In genomic region chr14:86781553-86782273, GRCm38 (mm10) we compare ENCODE assay signal across 9 mouse cellular contexts.
DNase-seq lines count a peak whose midpoint lies in the region; ATAC-seq and TF ChIP-seq lines count a peak whose summit lies in the region.
"Had no signal": no experiment of that assay in that cellular context is flagged by ENCODE, and none has a peak within 500 bp of the region (broad histone marks: within the 10 kb centered on the region; RNA-seq: fewer than 3 reads in every experiment).

No protein-coding gene starts in this region.

- 63% methylated on average over 6 of the region's 6 CpGs for WGBS in liver, embryonic 13.5 days (ENCODE audit: insufficient replicate concordance)
- 67% methylated on average over 6 of the region's 6 CpGs for WGBS in liver, embryonic 12.5 days (ENCODE audit: insufficient replicate concordance)
- WGBS in forebrain, embryonic 12.5 days: 60% methylated on average over 6 of the region's 6 CpGs
- 71% methylated on average over 6 of the region's 6 CpGs for WGBS in kidney, embryonic 16.5 days

- no peaks in the 10 kb centered on the region for H3K27me3 ChIP-seq in liver, embryonic 13.5 days
- H3K27me3 ChIP-seq in liver, embryonic 12.5 days (replicated peaks): no peaks in the 10 kb centered on the region
- H3K27me3 ChIP-seq in G1E (ENCODE audit: insufficient read depth, low read length): no peaks in the 10 kb centered on the region
- no peaks in the 10 kb centered on the region for H3K27me3 ChIP-seq in forebrain, embryonic 12.5 days
- H3K27me3 ChIP-seq in kidney, embryonic 16.5 days (ENCODE audit: insufficient read depth, low read length): no peaks in the 10 kb centered on the region
- H3K27me3 ChIP-seq: neural tube, embryonic 13.5 days had no signal

- H3K4me2 ChIP-seq in liver, embryonic 13.5 days: no peak overlapping the region
- no peak overlapping the region for H3K4me2 ChIP-seq in liver, embryonic 12.5 days
- H3K4me2 ChIP-seq in forebrain, embryonic 12.5 days: no peak overlapping the region
- no peak overlapping the region for H3K4me2 ChIP-seq in kidney, embryonic 16.5 days (replicated peaks; ENCODE audit: low read depth, low read length)
- H3K4me2 ChIP-seq: neural tube, embryonic 13.5 days had no signal

- no peak for DNase-seq in liver, embryonic 13.5 days
- peak; percentile 5 for DNase-seq in G1E (ENCODE audit: low spot score)
- DNase-seq in brain, embryonic 14.5 days (ENCODE audit: low read depth): peak; percentile 84
- DNase-seq in lung, postnatal 14 days: peak; percentile 48
- DNase-seq in ovary, postnatal 36 days (ENCODE audit: low spot score): no peak

- TF ChIP-seq POLR2A in brain, embryonic 14.5 days (IDR thresholded peaks at IDR 0.05; ENCODE audit: borderline replicate concordance, extremely low read depth, insufficient read depth, insufficient read length, poor library complexity, severe bottlenecking): no peak

- no peaks in the 10 kb centered on the region for H3K4me1 ChIP-seq in liver, embryonic 13.5 days (replicated peaks)
- no peaks in the 10 kb centered on the region for H3K4me1 ChIP-seq in liver, embryonic 12.5 days
- no peaks in the 10 kb centered on the region for H3K4me1 ChIP-seq in G1E (ENCODE audit: insufficient read depth, low read depth, low read length)
- H3K4me1 ChIP-seq in forebrain, embryonic 12.5 days: no peaks in the 10 kb centered on the region
- H3K4me1 ChIP-seq in kidney, embryonic 16.5 days (ENCODE audit: insufficient read depth, low read length): no peaks in the 10 kb centered on the region

- peak; percentile 43; the same call in 1 of the 2 replicates for ATAC-seq in liver, embryonic 13.5 days (ENCODE audit: low read depth)
- ATAC-seq in liver, embryonic 12.5 days: no peak
- no peak for ATAC-seq in G1E (ENCODE audit: extremely low read depth, insufficient number of reproducible peaks, low FRiP score, poor library complexity, severe bottlenecking)
- peak; percentile 68; the same call in 1 of the 2 replicates for ATAC-seq in forebrain, embryonic 12.5 days (ENCODE audit: low FRiP score)
- ATAC-seq in kidney, embryonic 16.5 days (ENCODE audit: low FRiP score, low TSS enrichment): peak; percentile 65; the same call in 1 of the 2 replicates

- H3K9ac ChIP-seq in liver, embryonic 13.5 days: no peak overlapping the region
- H3K9ac ChIP-seq in liver, embryonic 12.5 days: no peak overlapping the region
- H3K9ac ChIP-seq in forebrain, embryonic 12.5 days: no peak overlapping the region
- no peak overlapping the region for H3K9ac ChIP-seq in kidney, embryonic 16.5 days (replicated peaks; ENCODE audit: low read length)
- H3K9ac ChIP-seq: neural tube, embryonic 13.5 days had no signal

- no peaks in the 10 kb centered on the region for H3K36me3 ChIP-seq in liver, embryonic 13.5 days
- no peaks in the 10 kb centered on the region for H3K36me3 ChIP-seq in liver, embryonic 12.5 days
- peaks cover 20% of the 10 kb centered on the region for H3K36me3 ChIP-seq in G1E (replicated peaks)
- no peaks in the 10 kb centered on the region for H3K36me3 ChIP-seq in forebrain, embryonic 12.5 days (replicated peaks)
- no peaks in the 10 kb centered on the region for H3K36me3 ChIP-seq in kidney, embryonic 16.5 days (ENCODE audit: insufficient read depth, low read length)
- H3K36me3 ChIP-seq: neural tube, embryonic 13.5 days had no signal

- no peak overlapping the region for H3K27ac ChIP-seq in liver, embryonic 13.5 days
- no peak overlapping the region for H3K27ac ChIP-seq in liver, embryonic 12.5 days
- no peak overlapping the region for H3K27ac ChIP-seq in forebrain, embryonic 12.5 days
- no peak overlapping the region for H3K27ac ChIP-seq in kidney, embryonic 16.5 days (ENCODE audit: low read length)
- H3K27ac ChIP-seq: neural tube, embryonic 13.5 days had no signal

- no peak; the same call in 1 of the 2 replicates for TF ChIP-seq CTCF in G1E (IDR thresholded peaks at IDR 0.05; ENCODE audit: low read depth, low read length)
- peak; percentile 60; the same call in 1 of the 2 replicates for TF ChIP-seq CTCF in brain, embryonic 14.5 days (IDR thresholded peaks at IDR 0.05; ENCODE audit: borderline replicate concordance, extremely low read depth, insufficient read depth, insufficient read length)

- H3K9me3 ChIP-seq in liver, embryonic 13.5 days (replicated peaks): no peaks in the 10 kb centered on the region
- H3K9me3 ChIP-seq in liver, embryonic 12.5 days (replicated peaks): no peaks in the 10 kb centered on the region
- no peaks in the 10 kb centered on the region for H3K9me3 ChIP-seq in G1E (replicated peaks)
- H3K9me3 ChIP-seq in forebrain, embryonic 12.5 days: no peaks in the 10 kb centered on the region
- H3K9me3 ChIP-seq in kidney, embryonic 16.5 days (ENCODE audit: low read length): no peaks in the 10 kb centered on the region
- H3K9me3 ChIP-seq: neural tube, embryonic 13.5 days had no signal

- H3K4me3 ChIP-seq in liver, embryonic 13.5 days (replicated peaks): no peak overlapping the region
- H3K4me3 ChIP-seq in liver, embryonic 12.5 days: no peak overlapping the region
- H3K4me3 ChIP-seq in G1E (ENCODE audit: low read depth, low read length): no peak overlapping the region
- no peak overlapping the region for H3K4me3 ChIP-seq in forebrain, embryonic 12.5 days (replicated peaks)
- H3K4me3 ChIP-seq in kidney, embryonic 16.5 days (ENCODE audit: low read length): no peak overlapping the region
- H3K4me3 ChIP-seq: neural tube, embryonic 13.5 days had no signal

Comparison
In these comparisons a context has a peak if more than half of its experiments do, and no peak if none do; other contexts are left out.
1. ATAC-seq: peak in liver, embryonic 13.5 days (single experiment), forebrain, embryonic 12.5 days (single experiment) and kidney, embryonic 16.5 days (single experiment); none in liver, embryonic 12.5 days (single experiment) and G1E (single experiment).
2. DNase-seq: peak in G1E (single experiment), brain, embryonic 14.5 days (single experiment) and lung, postnatal 14 days (single experiment); none in liver, embryonic 13.5 days (single experiment) and ovary, postnatal 36 days (single experiment).